Mouse (Mus musculus): ENCODE data around the gene Gm49336. TPM values are rescaled to one million over a fixed set of nuclear protein-coding genes. Genes with fewer than 3 reads are reported as not detected.
A peak's percentile ranks its signal among the peaks of the same experiment; 100 is the strongest.

Gene Gm49336
- polyA plus RNA-seq, 1 experiment from 2014 or later = 61.0 TPM

- H3K36me3 ChIP-seq (ENCODE audit: control insufficient read depth, insufficient read depth, low read length) = no peaks in the 10 kb centered on the region
- H3K9me3 ChIP-seq (replicated peaks; ENCODE audit: control insufficient read depth, low read length) = no peaks in the 10 kb centered on the region
- no peak overlapping the region for H3K4me3 ChIP-seq (ENCODE audit: low read depth, low read length)
- H3K4me1 ChIP-seq (ENCODE audit: control insufficient read depth, insufficient read depth, low read length) = no peaks in the 10 kb centered on the region
- no peaks in the 10 kb centered on the region for H3K27me3 ChIP-seq (replicated peaks; ENCODE audit: control insufficient read depth, insufficient read depth, low read length)
- H3K27ac ChIP-seq (ENCODE audit: low read depth, low read length) = no peak overlapping the region
- DNase-seq (ENCODE audit: low spot score) = no peak
- H3K4me2 ChIP-seq (ENCODE audit: low read length) = no peak overlapping the region
- no peak for ATAC-seq
- 93% methylated on average over 7 of the region's 7 CpGs for WGBS
- no peak overlapping the region for H3K9ac ChIP-seq (ENCODE audit: low read length)
These were observed 42.1 kb downstream of the Gm49336 start for GRCm38 (mm10) chr14:60209166-60209565.

- Histone ChIP-seq H3K4me2 (ENCODE audit: low read length) (no peak overlapping the region), H3K9ac (ENCODE audit: low read length) (no peak overlapping the region), H3K27me3 (replicated peaks; ENCODE audit: control insufficient read depth, insufficient read depth, low read length) (no peaks in the 10 kb centered on the region), H3K4me1 (ENCODE audit: control insufficient read depth, insufficient read depth, low read length) (no peaks in the 10 kb centered on the region), H3K27ac (ENCODE audit: low read depth, low read length) (no peak overlapping the region), H3K4me3 (ENCODE audit: low read depth, low read length) (no peak overlapping the region), H3K9me3 (replicated peaks; ENCODE audit: control insufficient read depth, low read length) (no peaks in the 10 kb centered on the region), H3K36me3 (ENCODE audit: control insufficient read depth, insufficient read depth, low read length) (no peaks in the 10 kb centered on the region)
- 98% methylated on average over 6 of the region's 6 CpGs for WGBS
- ATAC-seq (no peak), DNase-seq (ENCODE audit: low spot score) (no peak)
These were observed 46.3 kb downstream of the Gm49336 start for GRCm38 (mm10) chr14:60204993-60205392.

DNA sequence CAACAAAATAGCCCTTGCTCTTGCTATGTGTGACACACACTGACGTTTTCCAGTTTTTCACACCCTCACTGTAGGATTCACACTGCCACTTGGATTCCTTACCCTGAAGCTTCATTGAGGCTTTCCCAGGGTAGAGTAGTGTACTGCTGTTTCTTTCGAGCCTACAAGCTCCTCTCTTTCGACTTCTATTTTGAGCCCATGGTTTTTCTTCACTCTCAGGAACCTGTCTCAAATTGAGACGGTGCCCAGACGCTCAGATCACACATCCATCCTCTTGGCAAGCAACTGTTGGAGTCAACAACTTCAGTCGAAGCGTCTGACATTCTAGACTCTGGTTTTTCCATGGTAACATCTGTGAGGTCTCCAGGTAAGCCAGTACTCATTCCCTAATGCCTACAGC lies 54.4 kb downstream of the Gm49336 start, which contains the start of gene Atp8a2:
Gene Atp8a2 (minus strand): TSS at position 296 of the 400 bp plus-strand sequence.
- Histone ChIP-seq H3K27ac (ENCODE audit: low read depth, low read length) (no peak within 1 kb of the TSS), H3K4me1 (ENCODE audit: control insufficient read depth, insufficient read depth, low read length) (no peaks in the 10 kb centered on the region), H3K9me3 (replicated peaks; ENCODE audit: control insufficient read depth, low read length) (no peaks in the 10 kb centered on the region), H3K9ac (ENCODE audit: low read length) (no peak within 1 kb of the TSS), H3K4me3 (ENCODE audit: low read depth, low read length) (no peak within 1 kb of the TSS), H3K27me3 (replicated peaks; ENCODE audit: control insufficient read depth, insufficient read depth, low read length) (no peaks in the 10 kb centered on the region), H3K4me2 (ENCODE audit: low read length) (no peak within 1 kb of the TSS), H3K36me3 (ENCODE audit: control insufficient read depth, insufficient read depth, low read length) (no peaks in the 10 kb centered on the region)
- ATAC-seq (no peak), DNase-seq (ENCODE audit: low spot score) (no peak)
- WGBS = 79% methylated on average over 7 of the region's 7 CpGs

- Histone ChIP-seq H3K9ac (ENCODE audit: low read length) (no peak overlapping the region), H3K9me3 (replicated peaks; ENCODE audit: control insufficient read depth, low read length) (no peaks in the 10 kb centered on the region), H3K27ac (ENCODE audit: low read depth, low read length) (no peak overlapping the region), H3K36me3 (ENCODE audit: control insufficient read depth, insufficient read depth, low read length) (no peaks in the 10 kb centered on the region), H3K27me3 (replicated peaks; ENCODE audit: control insufficient read depth, insufficient read depth, low read length) (no peaks in the 10 kb centered on the region), H3K4me2 (ENCODE audit: low read length) (no peak overlapping the region), H3K4me1 (ENCODE audit: control insufficient read depth, insufficient read depth, low read length) (no peaks in the 10 kb centered on the region), H3K4me3 (ENCODE audit: low read depth, low read length) (no peak overlapping the region)
- DNase-seq (ENCODE audit: low spot score) (peak; percentile 60), ATAC-seq (peak; percentile 54; the same call in 1 of the 2 replicates)
- 77% methylated on average over 5 of the region's 5 CpGs for WGBS
These were observed 55.3 kb downstream of the Gm49336 start for GRCm38 (mm10) chr14:60195999-60196398.

DNA sequence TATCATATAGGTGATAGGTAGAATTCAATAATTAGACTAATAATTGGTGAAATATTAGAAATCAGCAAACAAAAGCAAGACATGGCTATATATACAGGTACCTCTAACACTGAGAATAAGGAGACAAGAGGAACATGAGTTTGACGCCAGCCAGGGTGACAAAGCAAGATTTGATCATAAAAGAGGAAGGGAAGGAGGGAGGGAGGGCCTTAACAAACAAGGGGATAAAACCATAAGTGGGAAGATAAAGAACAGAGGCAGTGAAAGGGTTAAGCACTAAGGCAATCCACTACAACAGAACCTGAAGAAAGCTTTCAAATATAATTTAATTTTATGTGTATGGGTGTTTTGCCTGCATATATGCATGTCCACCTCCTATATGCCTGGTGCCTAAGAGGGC lies 56.7 kb downstream of the Gm49336 start:
- ATAC-seq (no peak), DNase-seq (ENCODE audit: low spot score) (no peak)
- Histone ChIP-seq H3K4me3 (ENCODE audit: low read depth, low read length) (no peak overlapping the region), H3K9ac (ENCODE audit: low read length) (no peak overlapping the region), H3K27me3 (replicated peaks; ENCODE audit: control insufficient read depth, insufficient read depth, low read length) (no peaks in the 10 kb centered on the region), H3K4me2 (ENCODE audit: low read length) (no peak overlapping the region), H3K9me3 (replicated peaks; ENCODE audit: control insufficient read depth, low read length) (no peaks in the 10 kb centered on the region), H3K36me3 (ENCODE audit: control insufficient read depth, insufficient read depth, low read length) (no peaks in the 10 kb centered on the region), H3K4me1 (ENCODE audit: control insufficient read depth, insufficient read depth, low read length) (no peaks in the 10 kb centered on the region), H3K27ac (ENCODE audit: low read depth, low read length) (no peak overlapping the region)
- 90% methylated on average over 1 of the region's 1 CpGs for WGBS

- Histone ChIP-seq H3K4me2 (ENCODE audit: low read length) (no peak overlapping the region), H3K4me1 (ENCODE audit: control insufficient read depth, insufficient read depth, low read length) (no peaks in the 10 kb centered on the region), H3K36me3 (ENCODE audit: control insufficient read depth, insufficient read depth, low read length) (no peaks in the 10 kb centered on the region), H3K9ac (ENCODE audit: low read length) (no peak overlapping the region), H3K4me3 (ENCODE audit: low read depth, low read length) (no peak overlapping the region), H3K9me3 (replicated peaks; ENCODE audit: control insufficient read depth, low read length) (no peaks in the 10 kb centered on the region), H3K27ac (ENCODE audit: low read depth, low read length) (no peak overlapping the region), H3K27me3 (replicated peaks; ENCODE audit: control insufficient read depth, insufficient read depth, low read length) (no peaks in the 10 kb centered on the region)
- DNase-seq (ENCODE audit: low spot score) (no peak), ATAC-seq (no peak)
- 91% methylated on average over 5 of the region's 5 CpGs for WGBS
These were observed 61.5 kb downstream of the Gm49336 start for GRCm38 (mm10) chr14:60189771-60190170.

GRCm38 (mm10) chr14:60188201-60188825 lies 63.0 kb downstream of the Gm49336 start:
- WGBS = 78% methylated on average over 5 of the region's 5 CpGs
- Histone ChIP-seq H3K4me3 (ENCODE audit: low read depth, low read length) (no peak overlapping the region), H3K27ac (ENCODE audit: low read depth, low read length) (no peak overlapping the region), H3K27me3 (replicated peaks; ENCODE audit: control insufficient read depth, insufficient read depth, low read length) (no peaks in the 10 kb centered on the region), H3K36me3 (ENCODE audit: control insufficient read depth, insufficient read depth, low read length) (no peaks in the 10 kb centered on the region), H3K4me2 (ENCODE audit: low read length) (no peak overlapping the region), H3K4me1 (ENCODE audit: control insufficient read depth, insufficient read depth, low read length) (no peaks in the 10 kb centered on the region), H3K9ac (ENCODE audit: low read length) (no peak overlapping the region), H3K9me3 (replicated peaks; ENCODE audit: control insufficient read depth, low read length) (no peaks in the 10 kb centered on the region)
- ATAC-seq (no peak), DNase-seq (ENCODE audit: low spot score) (no peak)

DNA sequence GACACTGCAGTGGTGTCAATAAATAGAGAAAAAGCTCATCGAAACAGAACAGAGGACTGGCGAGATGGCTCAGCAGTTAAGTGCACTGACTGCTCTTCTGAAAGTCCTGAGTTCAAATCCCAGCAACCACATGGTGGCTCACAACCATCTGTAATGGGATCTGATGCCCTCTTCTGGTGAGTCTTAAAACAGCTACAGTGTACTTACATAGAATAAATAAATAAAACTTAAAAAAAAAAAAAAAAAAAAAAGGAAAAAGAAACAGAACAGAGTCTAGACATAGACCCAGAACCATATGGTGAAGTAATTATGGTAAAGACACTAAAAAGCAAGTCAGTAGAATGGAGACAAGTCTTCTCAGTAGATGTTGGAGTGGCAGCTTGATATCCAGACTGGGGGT lies 70.0 kb downstream of the Gm49336 start:
- peaks cover 6% of the 10 kb centered on the region; the same call in 1 of the 2 replicates for H3K27me3 ChIP-seq (replicated peaks; ENCODE audit: control insufficient read depth, insufficient read depth, low read length)
- H3K4me1 ChIP-seq (ENCODE audit: control insufficient read depth, insufficient read depth, low read length) = no peaks in the 10 kb centered on the region
- H3K27ac ChIP-seq (ENCODE audit: low read depth, low read length) = no peak overlapping the region
- no peak overlapping the region for H3K9ac ChIP-seq (ENCODE audit: low read length)
- no peak for ATAC-seq
- WGBS = 92% methylated on average over 2 of the region's 2 CpGs
- H3K36me3 ChIP-seq (ENCODE audit: control insufficient read depth, insufficient read depth, low read length) = no peaks in the 10 kb centered on the region
- H3K4me3 ChIP-seq (ENCODE audit: low read depth, low read length) = no peak overlapping the region
- DNase-seq (ENCODE audit: low spot score) = no peak
- no peak overlapping the region for H3K4me2 ChIP-seq (ENCODE audit: low read length)
- H3K9me3 ChIP-seq (replicated peaks; ENCODE audit: control insufficient read depth, low read length) = no peaks in the 10 kb centered on the region

DNA sequence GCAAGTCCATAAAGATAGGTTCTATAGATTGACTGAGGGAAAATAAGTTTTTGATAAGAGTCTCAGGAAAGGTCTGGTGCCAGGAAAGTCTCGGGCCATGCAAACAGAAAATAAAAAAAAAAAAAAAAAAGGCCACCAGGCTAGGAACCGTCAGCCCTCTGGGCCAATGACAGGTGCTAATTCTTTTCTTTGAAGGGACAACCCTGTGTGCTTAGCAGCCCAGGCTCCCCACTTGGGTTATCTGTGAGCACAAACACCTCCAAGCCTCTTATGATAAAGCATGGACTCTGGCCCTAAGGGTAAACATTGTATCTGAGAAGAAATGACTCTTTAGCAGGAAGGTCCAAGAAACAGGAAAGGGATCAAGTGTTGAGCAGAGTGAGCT lies 72.7 kb downstream of the Gm49336 start:
- H3K9ac ChIP-seq (ENCODE audit: low read length) = no peak overlapping the region
- H3K36me3 ChIP-seq (ENCODE audit: control insufficient read depth, insufficient read depth, low read length) = no peaks in the 10 kb centered on the region
- no peak overlapping the region for H3K4me3 ChIP-seq (ENCODE audit: low read depth, low read length)
- peak overlapping the region; percentile 97 for H3K4me2 ChIP-seq (ENCODE audit: low read length)
- DNase-seq (ENCODE audit: low spot score) (no peak), ATAC-seq (no peak)
- H3K27me3 ChIP-seq (replicated peaks; ENCODE audit: control insufficient read depth, insufficient read depth, low read length) = peaks cover 11% of the 10 kb centered on the region; the same call in 1 of the 2 replicates
- H3K4me1 ChIP-seq (ENCODE audit: control insufficient read depth, insufficient read depth, low read length) = no peaks in the 10 kb centered on the region
- WGBS = 49% methylated on average over 2 of the region's 2 CpGs
- H3K27ac ChIP-seq (ENCODE audit: low read depth, low read length) = no peak overlapping the region
- no peaks in the 10 kb centered on the region for H3K9me3 ChIP-seq (replicated peaks; ENCODE audit: control insufficient read depth, low read length)
